Mouse (Mus musculus) embryonic facial prominence, embryonic 14.5 days (tissue): ENCODE results near the gene Gprc6a. TPM values are rescaled to one million over a fixed set of nuclear protein-coding genes. Genes with fewer than 3 reads are reported as not detected.

ENCODE experiments used
- ATAC-seq: fragments of 200-750 bp; cut with Nextera tagmentation; 2 replicates; pipeline ENCODE4 v1.8.0; 2017; ENCODE audit warnings: low read depth, moderate number of reproducible peaks, moderate TSS enrichment
- DNase-seq: peaks from one replicate; pipeline ENCODE4 v3.0.0-alpha.2; 2015; ENCODE audit warnings: low spot score
- H3K27ac ChIP-seq: fragments of 300-500 bp; sonication (generic); replicated peaks from 2 replicates; pipeline ENCODE4 v1.5.1; 2014; ENCODE audit warnings: low read depth, mild to moderate bottlenecking, low read length, moderate library complexity
- H3K27me3 ChIP-seq: fragments of 300-500 bp; sonication (generic); replicated peaks from 2 replicates; pipeline ENCODE4 v1.6.1; 2014; ENCODE audit warnings: low read length; ENCODE audit not compliant: control insufficient read depth, insufficient read depth
- H3K36me3 ChIP-seq: fragments of 300-500 bp; sonication (generic); 2 replicates; pipeline ENCODE4 v1.6.1; 2014; ENCODE audit warnings: low read length, mixed read lengths; ENCODE audit not compliant: control insufficient read depth, insufficient read depth
- H3K4me1 ChIP-seq: fragments of 300-500 bp; sonication (generic); 2 replicates; pipeline ENCODE4 v1.6.1; 2014; ENCODE audit warnings: antibody characterized with exemption, low read length; ENCODE audit not compliant: control insufficient read depth, insufficient read depth
- H3K4me2 ChIP-seq: fragments of 300-500 bp; sonication (generic); 2 replicates; pipeline ENCODE4 v1.6.1; 2014; ENCODE audit warnings: low read depth, mild to moderate bottlenecking, low read length, moderate library complexity, mixed read lengths
- H3K4me3 ChIP-seq: fragments of 300-500 bp; sonication (generic); 2 replicates; pipeline ENCODE4 v1.5.1; 2014; ENCODE audit warnings: low read depth, mild to moderate bottlenecking, low read length
- H3K9ac ChIP-seq: fragments of 300-500 bp; sonication (generic); 2 replicates; pipeline ENCODE4 v1.6.1; 2014; ENCODE audit warnings: low read depth, mild to moderate bottlenecking, low read length, moderate library complexity, mixed read lengths
- H3K9me3 ChIP-seq: fragments of 300-500 bp; sonication (generic); 2 replicates; pipeline ENCODE4 v1.6.1; 2016; ENCODE audit warnings: low read length; ENCODE audit not compliant: control insufficient read depth
- WGBS: fragments of 180-500 bp; shearing (Covaris S2); extraction: QIAGEN DNeasy Blood & Tissue Kit; methylation state at CpG from one replicate; pipeline ENCODE4 v1.1.7; 2014; 5-methylcytosine and 5-hydroxymethylcytosine counted together
- polyA plus RNA-seq: library from polyadenylated mRNA; unstranded; fragments of >200 nt; fragmentation: Nextera tagmentation; extraction: Ambion mirVana; gene quantifications from 2 replicates; pipeline ENCODE4 v1.2.1, GENCODE M21; 2014

Gprc6a gene
- polyA plus RNA-seq, 1 experiment from 2014 or later = not detected

- DNase-seq = no peak
- Histone ChIP-seq H3K36me3 (no peaks in the 10 kb centered on the region), H3K9me3 (no peaks in the 10 kb centered on the region), H3K27me3 (no peaks in the 10 kb centered on the region), H3K4me2 (no peak overlapping the region), H3K9ac (no peak overlapping the region), H3K27ac (no peak overlapping the region), H3K4me3 (no peak overlapping the region), H3K4me1 (no peaks in the 10 kb centered on the region)
- no peak for ATAC-seq
- 63% methylated on average over 3 of the region's 3 CpGs for WGBS
These were observed 10.1 kb downstream of the Gprc6a start for GRCm38 (mm10) chr10:51621193-51621592.

- no peak overlapping the region for H3K4me2 ChIP-seq
- no peak overlapping the region for H3K27ac ChIP-seq
- DNase-seq (no peak), ATAC-seq (no peak)
- H3K4me3 ChIP-seq = no peak overlapping the region
- H3K36me3 ChIP-seq = no peaks in the 10 kb centered on the region
- H3K9me3 ChIP-seq = no peaks in the 10 kb centered on the region
- no peak overlapping the region for H3K9ac ChIP-seq
- 68% methylated on average over 7 of the region's 7 CpGs for WGBS
- no peaks in the 10 kb centered on the region for H3K4me1 ChIP-seq
- no peaks in the 10 kb centered on the region for H3K27me3 ChIP-seq
These were observed 11.1 kb downstream of the Gprc6a start for GRCm38 (mm10) chr10:51620126-51620525.

DNA sequence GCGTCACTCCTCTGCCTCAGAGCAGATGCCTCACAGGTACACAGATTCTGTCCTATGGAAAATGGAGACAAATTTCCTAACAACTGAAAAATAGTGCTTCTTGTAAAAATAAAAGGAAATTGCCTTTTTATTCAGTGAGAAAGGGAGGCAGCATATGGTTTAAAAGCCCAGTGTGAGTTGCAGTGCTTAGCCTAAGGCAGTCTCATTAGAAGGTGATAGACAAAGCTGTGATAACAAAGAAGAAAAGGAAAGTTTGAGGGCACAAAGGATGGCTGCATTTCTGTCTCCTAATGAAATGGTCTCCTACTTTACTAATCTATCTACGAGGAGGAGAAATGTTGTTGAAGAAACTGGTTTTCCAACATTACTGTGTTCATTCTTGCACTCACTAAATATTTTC is 12.7 kb downstream of the Gprc6a start:
- WGBS = 68% methylated on average over 2 of the region's 2 CpGs
- no peak for ATAC-seq

DNA sequence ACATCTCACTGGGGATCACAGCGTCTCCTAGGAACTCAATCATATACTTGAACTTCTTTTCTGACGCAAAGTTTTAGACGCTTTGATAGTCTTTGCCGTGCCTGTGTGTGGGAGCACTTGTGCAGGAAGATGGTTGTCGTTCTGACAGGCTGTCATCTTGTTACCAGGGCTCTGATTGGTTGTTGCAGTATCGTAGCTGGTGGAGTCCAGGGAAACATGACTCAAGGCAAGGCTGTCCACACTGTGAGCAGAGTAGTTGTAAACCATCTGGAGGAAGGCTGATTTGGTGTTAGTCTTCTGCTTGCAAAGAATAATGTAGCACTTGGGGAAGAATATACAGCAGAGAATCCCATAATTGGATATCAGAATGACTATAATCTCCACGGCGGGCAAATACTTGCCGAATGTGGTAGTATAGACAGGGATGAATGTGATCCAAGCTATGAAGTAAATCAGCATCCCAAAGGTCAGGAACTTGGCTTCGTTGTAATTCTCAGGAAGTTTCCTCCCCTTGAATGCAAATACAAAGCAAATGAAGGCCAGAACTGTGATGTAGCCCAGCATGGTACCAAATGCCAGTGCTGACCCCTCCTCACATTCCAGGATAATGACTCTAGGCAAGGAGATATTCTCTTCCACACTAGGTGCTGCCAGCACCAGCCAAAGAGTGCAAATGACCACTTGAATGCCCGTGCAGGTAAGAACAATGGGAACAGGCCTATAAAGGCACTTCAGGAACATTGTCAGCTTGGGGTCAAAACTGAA is 16.3 kb downstream of the Gprc6a start:
- Histone ChIP-seq H3K9me3 (no peaks in the 10 kb centered on the region), H3K9ac (no peak overlapping the region), H3K27me3 (no peaks in the 10 kb centered on the region), H3K4me2 (no peak overlapping the region), H3K4me1 (no peaks in the 10 kb centered on the region), H3K27ac (no peak overlapping the region), H3K36me3 (no peaks in the 10 kb centered on the region), H3K4me3 (no peak overlapping the region)
- ATAC-seq = no peak
- 61% methylated on average over 11 of the region's 11 CpGs for WGBS
- no peak for DNase-seq

More for the DNA sequence above, 12.7 kb downstream of the Gprc6a start:
- Histone ChIP-seq H3K36me3 (no peaks in the 10 kb centered on the region), H3K9ac (no peak overlapping the region), H3K9me3 (no peaks in the 10 kb centered on the region), H3K27ac (no peak overlapping the region), H3K4me1 (no peaks in the 10 kb centered on the region), H3K4me2 (no peak overlapping the region), H3K4me3 (no peak overlapping the region), H3K27me3 (no peaks in the 10 kb centered on the region)
- no peak for DNase-seq

- no peaks in the 10 kb centered on the region for H3K27me3 ChIP-seq
- H3K4me1 ChIP-seq = no peaks in the 10 kb centered on the region
- WGBS = 72% methylated on average over 3 of the region's 3 CpGs
These were observed 17.8 kb downstream of the Gprc6a start for GRCm38 (mm10) chr10:51613421-51613820.

DNA sequence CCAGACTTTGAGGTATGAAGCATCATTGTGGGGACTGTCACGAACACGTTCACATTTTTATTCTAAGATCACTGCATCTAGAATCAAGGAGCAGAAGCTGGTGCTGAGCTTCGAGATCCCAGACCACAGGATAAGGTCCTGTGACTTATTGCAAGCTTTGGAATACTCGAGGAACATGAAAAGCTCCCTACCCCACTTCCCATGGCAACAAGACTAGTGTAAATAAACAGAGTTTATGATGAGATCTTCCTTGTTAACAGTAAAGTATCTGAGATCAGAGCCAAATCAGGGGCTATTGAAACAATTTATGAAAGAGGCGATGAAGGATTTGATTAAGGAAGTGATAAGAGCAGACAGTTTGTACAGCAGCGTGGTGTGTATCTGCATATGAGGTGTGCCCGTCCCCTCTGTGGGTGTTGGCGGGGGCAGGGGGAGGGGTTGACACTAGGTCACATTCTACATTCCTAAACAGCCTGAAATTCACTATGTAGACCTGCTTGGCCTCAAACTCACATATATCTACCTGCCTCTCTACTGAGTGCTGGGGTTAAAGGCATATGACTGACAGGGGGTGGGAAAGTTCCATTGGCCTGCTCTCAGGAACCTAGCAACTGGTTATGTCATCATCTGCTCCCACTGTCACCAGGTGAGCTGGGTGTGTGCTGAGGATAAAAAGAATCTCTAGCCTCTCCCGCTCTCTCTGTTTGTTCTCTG is 19.1 kb downstream of the Gprc6a start:
- 69% methylated on average over 9 of the region's 9 CpGs for WGBS
- peak; percentile 30; the same call in 1 of the 2 replicates for ATAC-seq

More at GRCm38 (mm10) chr10:51613421-51613820, 17.8 kb downstream of the Gprc6a start:
- H3K4me2 ChIP-seq = no peak overlapping the region
- DNase-seq (no peak), ATAC-seq (no peak)
- no peak overlapping the region for H3K4me3 ChIP-seq
- no peaks in the 10 kb centered on the region for H3K9me3 ChIP-seq
- H3K36me3 ChIP-seq = no peaks in the 10 kb centered on the region
- H3K27ac ChIP-seq = no peak overlapping the region
- H3K9ac ChIP-seq = no peak overlapping the region

GRCm38 (mm10) chr10:51609741-51610425 is 21.4 kb downstream of the Gprc6a start:
- no peak overlapping the region for H3K9ac ChIP-seq

More for the DNA sequence above, 19.1 kb downstream of the Gprc6a start:
- DNase-seq = no peak
- no peaks in the 10 kb centered on the region for H3K9me3 ChIP-seq
- H3K4me3 ChIP-seq = no peak overlapping the region
- no peaks in the 10 kb centered on the region for H3K36me3 ChIP-seq
- H3K4me1 ChIP-seq = no peaks in the 10 kb centered on the region
- H3K27me3 ChIP-seq = no peaks in the 10 kb centered on the region
- no peak overlapping the region for H3K27ac ChIP-seq
- H3K4me2 ChIP-seq = no peak overlapping the region
- H3K9ac ChIP-seq = no peak overlapping the region

DNA sequence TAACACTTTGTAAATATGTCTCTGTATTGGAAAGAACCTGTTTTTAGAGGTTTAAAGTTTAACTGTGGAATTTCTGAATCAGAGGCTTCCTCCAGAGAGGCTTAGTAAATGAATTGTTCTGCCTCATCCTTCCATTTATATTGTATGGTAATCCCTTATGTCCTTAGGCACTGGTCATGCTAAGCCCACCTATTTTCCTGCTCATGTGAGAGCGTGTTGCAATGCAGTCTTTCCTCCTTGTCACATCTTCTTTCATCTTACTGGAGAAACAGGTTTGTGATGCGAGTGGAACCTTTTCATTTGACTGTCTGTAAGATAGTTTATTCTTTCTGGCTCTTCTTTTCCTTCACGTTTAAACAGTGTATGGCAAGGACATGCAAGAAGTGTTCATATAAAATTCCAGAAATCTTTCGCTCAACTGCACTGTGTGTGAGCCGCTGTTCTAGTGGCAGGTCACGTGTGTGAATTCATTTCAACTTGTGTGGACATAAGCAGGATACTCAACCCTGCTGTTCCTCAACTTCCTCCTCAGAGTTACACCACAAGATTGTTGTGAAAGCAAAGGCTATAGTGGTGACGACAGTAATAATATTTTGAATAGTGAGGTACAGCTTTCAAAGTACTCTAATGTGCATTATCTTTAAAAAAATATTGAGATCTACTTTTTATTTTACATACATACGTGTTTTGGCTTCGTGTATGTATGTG is 34.2 kb downstream of the Gprc6a start:
- no peaks in the 10 kb centered on the region for H3K9me3 ChIP-seq
- 77% methylated on average over 9 of the region's 9 CpGs for WGBS

More at GRCm38 (mm10) chr10:51609741-51610425, 21.4 kb downstream of the Gprc6a start:
- H3K4me3 ChIP-seq = no peak overlapping the region
- 65% methylated on average over 4 of the region's 4 CpGs for WGBS
- H3K27ac ChIP-seq = no peak overlapping the region
- H3K27me3 ChIP-seq = no peaks in the 10 kb centered on the region
- H3K4me2 ChIP-seq = no peak overlapping the region
- no peaks in the 10 kb centered on the region for H3K9me3 ChIP-seq
- H3K4me1 ChIP-seq = no peaks in the 10 kb centered on the region
- no peak for DNase-seq
- no peak for ATAC-seq
- H3K36me3 ChIP-seq = no peaks in the 10 kb centered on the region

More for the DNA sequence above, 34.2 kb downstream of the Gprc6a start:
- DNase-seq (no peak), ATAC-seq (no peak)
- Histone ChIP-seq H3K27me3 (no peaks in the 10 kb centered on the region), H3K36me3 (no peaks in the 10 kb centered on the region), H3K4me2 (no peak overlapping the region), H3K4me3 (no peak overlapping the region), H3K27ac (no peak overlapping the region), H3K9ac (no peak overlapping the region), H3K4me1 (no peaks in the 10 kb centered on the region)
